Mouse (Mus musculus): Measurements from ENCODE around the gene Mcm3.
"Not testable (repeated sequence)": the region's sequence is repeated elsewhere in the genome, so short reads cannot be mapped to it uniquely, and the experiment has no call there.

Mcm3 gene

GRCm38 (mm10) chr1:20801682-20802390 is 18.3 kb downstream of the Mcm3 start:
- no peak for DNase-seq (ENCODE audit: low read depth, low spot score)

GRCm38 (mm10) chr1:20801275-20801674 is 18.8 kb downstream of the Mcm3 start:
- DNase-seq (ENCODE audit: low read depth, low spot score), result no peak

- no peak for DNase-seq (ENCODE audit: low read depth, low spot score)
Measured at GRCm38 (mm10) chr1:20795178-20795577, 24.9 kb downstream of the Mcm3 start.

GRCm38 (mm10) chr1:20794760-20795159 is 25.4 kb downstream of the Mcm3 start:
- no peak for DNase-seq (ENCODE audit: low read depth, low spot score)

- DNase-seq (ENCODE audit: low read depth, low spot score), result no peak
Measured at GRCm38 (mm10) chr1:20791414-20791813, 28.7 kb downstream of the Mcm3 start.

- not testable (repeated sequence) for DNase-seq (ENCODE audit: low read depth, low spot score)
Measured at GRCm38 (mm10) chr1:20790517-20790916, 29.6 kb downstream of the Mcm3 start, which contains the start of gene Il17f. TSS of gene Il17f (minus strand) at chr1:20790617.

GRCm38 (mm10) chr1:20788419-20788818 is 31.7 kb downstream of the Mcm3 start:
- DNase-seq (ENCODE audit: low read depth, low spot score), result no peak

GRCm38 (mm10) chr1:20787046-20787445 is 33.1 kb downstream of the Mcm3 start:
- no peak for DNase-seq (ENCODE audit: low read depth, low spot score)

GRCm38 (mm10) chr1:20778366-20778765 is 41.7 kb downstream of the Mcm3 start:
- no peak for DNase-seq (ENCODE audit: low read depth, low spot score)

- DNase-seq (ENCODE audit: low read depth, low spot score), result not testable (repeated sequence)
Measured at GRCm38 (mm10) chr1:20774026-20774730, 45.9 kb downstream of the Mcm3 start.

- no peak for DNase-seq (ENCODE audit: low read depth, low spot score)
Measured at GRCm38 (mm10) chr1:20766526-20766925, 53.6 kb downstream of the Mcm3 start.

- no peak for DNase-seq (ENCODE audit: low read depth, low spot score)
Measured at GRCm38 (mm10) chr1:20761411-20761810, 58.7 kb downstream of the Mcm3 start.

GRCm38 (mm10) chr1:20760331-20760730 is 59.8 kb downstream of the Mcm3 start:
- no peak for DNase-seq (ENCODE audit: low read depth, low spot score)

GRCm38 (mm10) chr1:20759799-20760198 is 60.3 kb downstream of the Mcm3 start:
- no peak for DNase-seq (ENCODE audit: low read depth, low spot score)

GRCm38 (mm10) chr1:20757586-20757985 is 62.5 kb downstream of the Mcm3 start:
- no peak for DNase-seq (ENCODE audit: low read depth, low spot score)

- DNase-seq (ENCODE audit: low read depth, low spot score), result no peak
Measured at GRCm38 (mm10) chr1:20754439-20754838, 65.7 kb downstream of the Mcm3 start.
